Mouse (Mus musculus): ENCODE data around the gene Parp2. TPM values are rescaled to one million over a fixed set of nuclear protein-coding genes. Genes with fewer than 3 reads are reported as not detected.
"Not testable (repeated sequence)": the region's sequence is repeated elsewhere in the genome, so short reads cannot be mapped to it uniquely, and the experiment has no call there.

Gene Parp2
- polyA plus RNA-seq, 1 experiment from 2014 or later = 50.0 TPM

GRCm38 (mm10) chr14:50799502-50800259 lies 8.0 kb upstream of the Parp2 start:
- no peaks in the 10 kb centered on the region for H3K9me3 ChIP-seq
- H3K36me3 ChIP-seq = no peaks in the 10 kb centered on the region
- DNase-seq (ENCODE audit: low spot score) = no peak
- no peaks in the 10 kb centered on the region for H3K27me3 ChIP-seq (ENCODE audit: insufficient read depth, poor library complexity, severe bottlenecking)
- WGBS = 3% methylated on average over 3 of the region's 3 CpGs
- H3K27ac ChIP-seq = no peak overlapping the region
- H3K4me1 ChIP-seq = no peaks in the 10 kb centered on the region
- H3K4me3 ChIP-seq = no peak overlapping the region

- H3K9me3 ChIP-seq = no peaks in the 10 kb centered on the region
- H3K4me3 ChIP-seq = no peak overlapping the region
- H3K36me3 ChIP-seq = no peaks in the 10 kb centered on the region
- no peaks in the 10 kb centered on the region for H3K4me1 ChIP-seq
- H3K27me3 ChIP-seq (ENCODE audit: insufficient read depth, poor library complexity, severe bottlenecking) = no peaks in the 10 kb centered on the region
- WGBS = 86% methylated on average over 6 of the region's 6 CpGs
- H3K27ac ChIP-seq = no peak overlapping the region
- no peak for DNase-seq (ENCODE audit: low spot score)
These were observed 5.2 kb upstream of the Parp2 start for GRCm38 (mm10) chr14:50802441-50802840.

GRCm38 (mm10) chr14:50802843-50803562 lies 4.6 kb upstream of the Parp2 start:
- H3K27ac ChIP-seq = no peak overlapping the region
- DNase-seq (ENCODE audit: low spot score) = no peak
- 53% methylated on average over 4 of the region's 4 CpGs for WGBS
- no peak overlapping the region for H3K4me3 ChIP-seq
- H3K9me3 ChIP-seq = no peaks in the 10 kb centered on the region
- no peaks in the 10 kb centered on the region for H3K4me1 ChIP-seq
- no peaks in the 10 kb centered on the region for H3K36me3 ChIP-seq
- no peaks in the 10 kb centered on the region for H3K27me3 ChIP-seq (ENCODE audit: insufficient read depth, poor library complexity, severe bottlenecking)

- H3K9me3 ChIP-seq = no peaks in the 10 kb centered on the region
- no peaks in the 10 kb centered on the region for H3K4me1 ChIP-seq
- DNase-seq (ENCODE audit: low spot score) = no peak
- 62% methylated on average over 13 of the region's 13 CpGs for WGBS
- H3K27me3 ChIP-seq (ENCODE audit: insufficient read depth, poor library complexity, severe bottlenecking) = no peaks in the 10 kb centered on the region
- H3K36me3 ChIP-seq = no peaks in the 10 kb centered on the region
- H3K4me3 ChIP-seq = no peak overlapping the region
- H3K27ac ChIP-seq = no peak overlapping the region
These were observed 3.0 kb upstream of the Parp2 start for GRCm38 (mm10) chr14:50804683-50805082.

GRCm38 (mm10) chr14:50806469-50806868 lies 1.2 kb upstream of the Parp2 start:
- DNase-seq (ENCODE audit: low spot score); H3K9me3 ChIP-seq; H3K4me3 ChIP-seq; H3K27ac ChIP-seq; H3K4me1 ChIP-seq; H3K27me3 ChIP-seq (ENCODE audit: insufficient read depth, poor library complexity, severe bottlenecking): not testable (repeated sequence)
- peaks cover 15% of the 10 kb centered on the region for H3K36me3 ChIP-seq
- whole genome bisulfite sequencing = 84% methylated on average over 5 of the region's 5 CpGs

- no peaks in the 10 kb centered on the region for H3K4me1 ChIP-seq
- no peaks in the 10 kb centered on the region for H3K27me3 ChIP-seq (ENCODE audit: insufficient read depth, poor library complexity, severe bottlenecking)
- H3K9me3 ChIP-seq = no peaks in the 10 kb centered on the region
- H3K36me3 ChIP-seq = peaks cover 71% of the 10 kb centered on the region
- no peak overlapping the region for H3K4me3 ChIP-seq
- 88% methylated on average over 2 of the region's 2 CpGs for whole genome bisulfite sequencing
- H3K27ac ChIP-seq = no peak overlapping the region
- no peak for DNase-seq (ENCODE audit: low spot score)
These were observed 5.4 kb downstream of the Parp2 start for GRCm38 (mm10) chr14:50813060-50813459.

- no peak for DNase-seq (ENCODE audit: low spot score)
- H3K27ac ChIP-seq = no peak overlapping the region
- no peak overlapping the region for H3K4me3 ChIP-seq
- H3K9me3 ChIP-seq = no peaks in the 10 kb centered on the region
- WGBS = 68% methylated on average over 2 of the region's 2 CpGs
- no peaks in the 10 kb centered on the region for H3K27me3 ChIP-seq (ENCODE audit: insufficient read depth, poor library complexity, severe bottlenecking)
- peaks cover 58% of the 10 kb centered on the region for H3K36me3 ChIP-seq
- H3K4me1 ChIP-seq = no peaks in the 10 kb centered on the region
These were observed 15.6 kb downstream of the Parp2 start for GRCm38 (mm10) chr14:50823240-50823639.

GRCm38 (mm10) chr14:50824219-50824618 lies 16.6 kb downstream of the Parp2 start:
- Histone ChIP-seq H3K4me1 (no peaks in the 10 kb centered on the region), H3K36me3 (peaks cover 49% of the 10 kb centered on the region), H3K27ac (no peak overlapping the region), H3K9me3 (no peaks in the 10 kb centered on the region), H3K4me3 (no peak overlapping the region), H3K27me3 (ENCODE audit: insufficient read depth, poor library complexity, severe bottlenecking) (no peaks in the 10 kb centered on the region)
- WGBS = 78% methylated on average over 9 of the region's 9 CpGs
- no peak for DNase-seq (ENCODE audit: low spot score)

- no peak overlapping the region for H3K4me3 ChIP-seq
- H3K9me3 ChIP-seq = no peaks in the 10 kb centered on the region
- no peak for DNase-seq (ENCODE audit: low spot score)
- 86% methylated on average over 4 of the region's 4 CpGs for WGBS
- H3K36me3 ChIP-seq = peaks cover 28% of the 10 kb centered on the region
- H3K4me1 ChIP-seq = no peaks in the 10 kb centered on the region
- H3K27me3 ChIP-seq (ENCODE audit: insufficient read depth, poor library complexity, severe bottlenecking) = no peaks in the 10 kb centered on the region
- no peak overlapping the region for H3K27ac ChIP-seq
These were observed 18.9 kb downstream of the Parp2 start for GRCm38 (mm10) chr14:50826579-50826978.

- Histone ChIP-seq H3K27me3 (ENCODE audit: insufficient read depth, poor library complexity, severe bottlenecking) (no peaks in the 10 kb centered on the region), H3K4me1 (no peaks in the 10 kb centered on the region), H3K27ac (no peak overlapping the region), H3K4me3 (no peak overlapping the region), H3K36me3 (peaks cover 15% of the 10 kb centered on the region; the same call in 1 of the 2 replicates), H3K9me3 (no peaks in the 10 kb centered on the region)
- WGBS = 71% methylated on average over 3 of the region's 3 CpGs
- no peak for DNase-seq (ENCODE audit: low spot score)
These were observed 22.2 kb downstream of the Parp2 start for GRCm38 (mm10) chr14:50829878-50830277.

GRCm38 (mm10) chr14:50833964-50834363 lies 26.3 kb downstream of the Parp2 start:
- Histone ChIP-seq H3K27ac (no peak overlapping the region), H3K9me3 (no peaks in the 10 kb centered on the region), H3K36me3 (peaks cover 23% of the 10 kb centered on the region; the same call in 1 of the 2 replicates), H3K4me1 (no peaks in the 10 kb centered on the region), H3K27me3 (ENCODE audit: insufficient read depth, poor library complexity, severe bottlenecking) (no peaks in the 10 kb centered on the region), H3K4me3 (no peak overlapping the region)
- no peak for DNase-seq (ENCODE audit: low spot score)
- 81% methylated on average over 10 of the region's 10 CpGs for WGBS

GRCm38 (mm10) chr14:50834435-50834834 lies 26.8 kb downstream of the Parp2 start:
- 47% methylated on average over 2 of the region's 2 CpGs for WGBS
- Histone ChIP-seq H3K36me3 (peaks cover 24% of the 10 kb centered on the region; the same call in 1 of the 2 replicates), H3K4me3 (no peak overlapping the region), H3K27ac (no peak overlapping the region), H3K4me1 (no peaks in the 10 kb centered on the region), H3K9me3 (no peaks in the 10 kb centered on the region), H3K27me3 (ENCODE audit: insufficient read depth, poor library complexity, severe bottlenecking) (no peaks in the 10 kb centered on the region)
- no peak for DNase-seq (ENCODE audit: low spot score)

- no peaks in the 10 kb centered on the region for H3K27me3 ChIP-seq (ENCODE audit: insufficient read depth, poor library complexity, severe bottlenecking)
- H3K36me3 ChIP-seq = peaks cover 34% of the 10 kb centered on the region
- 53% methylated on average over 6 of the region's 6 CpGs for WGBS
- DNase-seq (ENCODE audit: low spot score) = no peak
- no peaks in the 10 kb centered on the region for H3K9me3 ChIP-seq
- H3K27ac ChIP-seq = no peak overlapping the region
- H3K4me1 ChIP-seq = no peaks in the 10 kb centered on the region
- no peak overlapping the region for H3K4me3 ChIP-seq
These were observed 29.6 kb downstream of the Parp2 start for GRCm38 (mm10) chr14:50837236-50837635.
